In the genomic region with DNA sequence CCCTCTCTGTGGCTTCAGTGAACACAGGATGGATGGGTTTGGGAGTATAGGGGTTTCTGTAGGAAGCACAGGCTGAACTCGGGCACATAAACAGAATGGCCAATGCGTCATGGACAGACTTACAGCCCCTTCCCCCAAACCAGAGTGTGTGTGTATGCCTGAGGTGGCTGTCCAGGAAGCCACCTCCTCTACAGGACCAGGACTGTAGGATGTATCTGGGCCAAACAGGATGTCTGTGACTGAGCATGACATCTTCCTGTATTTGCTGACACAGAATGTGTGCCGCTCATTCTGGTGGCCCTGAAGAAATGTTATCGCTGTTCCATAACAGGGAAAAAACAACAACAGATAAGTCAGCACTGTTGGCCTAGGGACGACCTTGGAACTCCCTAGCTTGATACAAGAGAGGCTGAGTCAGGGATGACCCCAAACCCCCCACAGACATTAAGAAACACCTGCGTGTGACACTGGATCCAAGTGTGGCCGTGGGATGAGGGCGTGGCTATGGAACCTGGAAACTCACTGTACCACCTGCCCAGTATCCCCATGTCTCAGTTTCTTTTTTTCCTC, we compare ENCODE assay signal across 16 mouse cellular contexts.
DNase-seq lines count a peak whose midpoint lies in the region; ATAC-seq and TF ChIP-seq lines count a peak whose summit lies in the region.
"Had no signal": no experiment of that assay in that cellular context is flagged by ENCODE, and none has a peak within 500 bp of the region (broad histone marks: within the 10 kb centered on the region; RNA-seq: fewer than 3 reads in every experiment).

No protein-coding gene starts in this region.

- H3K4me1 ChIP-seq in heart, embryonic 16.5 days (ENCODE audit: control insufficient read depth, insufficient read depth, low read length) = no peaks in the 10 kb centered on the region
- 0 out of 2 replicates have a peak, but pooled peaks cover 11% of the 10 kb centered on the region for H3K4me1 ChIP-seq in heart, embryonic 10.5 days
- no peaks in the 10 kb centered on the region for H3K4me1 ChIP-seq in stomach, embryonic 14.5 days (ENCODE audit: control insufficient read depth, insufficient read depth, low read length)
- no peaks in the 10 kb centered on the region for H3K4me1 ChIP-seq in stomach, postnatal 0 days (replicated peaks; ENCODE audit: control insufficient read depth, insufficient read depth)
- H3K4me1 ChIP-seq in liver, embryonic 15.5 days (replicated peaks) = no peaks in the 10 kb centered on the region
- H3K4me1 ChIP-seq in hindbrain, embryonic 10.5 days (replicated peaks) = peaks cover 18% of the 10 kb centered on the region
- H3K4me1 ChIP-seq: forebrain, embryonic 13.5 days; midbrain, embryonic 15.5 days; neural tube, embryonic 15.5 days had no signal

- no peak overlapping the region for H3K4me3 ChIP-seq in heart, embryonic 16.5 days (ENCODE audit: low read length)
- H3K4me3 ChIP-seq in heart, embryonic 10.5 days = no peak overlapping the region
- no peak overlapping the region for H3K4me3 ChIP-seq in stomach, embryonic 14.5 days (ENCODE audit: low read depth, low read length)
- no peak overlapping the region for H3K4me3 ChIP-seq in stomach, postnatal 0 days (ENCODE audit: low read depth, low read length)
- H3K4me3 ChIP-seq in liver, embryonic 15.5 days (replicated peaks) = no peak overlapping the region
- no peak overlapping the region for H3K4me3 ChIP-seq in hindbrain, embryonic 10.5 days
- H3K4me3 ChIP-seq: embryonic facial prominence, embryonic 12.5 days; forebrain, embryonic 13.5 days; midbrain, embryonic 15.5 days; neural tube, embryonic 15.5 days had no signal

- no peak overlapping the region for H3K27ac ChIP-seq in heart, embryonic 16.5 days (ENCODE audit: low read length)
- no peak overlapping the region for H3K27ac ChIP-seq in heart, embryonic 10.5 days
- no peak overlapping the region for H3K27ac ChIP-seq in stomach, embryonic 14.5 days (ENCODE audit: low read length)
- no peak overlapping the region for H3K27ac ChIP-seq in stomach, postnatal 0 days (replicated peaks)
- H3K27ac ChIP-seq in liver, embryonic 15.5 days (replicated peaks) = no peak overlapping the region
- no peak overlapping the region for H3K27ac ChIP-seq in hindbrain, embryonic 10.5 days
- H3K27ac ChIP-seq: embryonic facial prominence, embryonic 12.5 days; forebrain, embryonic 13.5 days; hindbrain, postnatal 0 days; midbrain, embryonic 15.5 days; neural tube, embryonic 15.5 days had no signal

- TF ChIP-seq CTCF in stomach, postnatal 0 days (IDR thresholded peaks at IDR 0.05; ENCODE audit: low read depth) = no peak

- ATAC-seq in heart, embryonic 16.5 days (replicated peaks; ENCODE audit: extremely low read depth, insufficient read depth, low FRiP score) = peak; percentile 32; the same call in 1 of the 2 replicates
- peak; percentile 28; the same call in 1 of the 2 replicates for ATAC-seq in stomach, embryonic 14.5 days (ENCODE audit: insufficient number of reproducible peaks, insufficient read depth, low FRiP score, low read depth)
- ATAC-seq in stomach, postnatal 0 days (ENCODE audit: low FRiP score, low TSS enrichment) = no peak
- ATAC-seq in liver, embryonic 15.5 days (ENCODE audit: insufficient read depth) = peak; percentile 42
- ATAC-seq in megakaryocyte, adult 5-6 weeks (ENCODE audit: poor library complexity, severe bottlenecking) = no peak; the same call in 1 of the 2 replicates
- ATAC-seq: forebrain, embryonic 13.5 days; hindbrain, postnatal 0 days; midbrain, embryonic 15.5 days; Patski had no signal

- no peak overlapping the region for H3K9ac ChIP-seq in heart, embryonic 16.5 days (ENCODE audit: low read length)
- no peak overlapping the region for H3K9ac ChIP-seq in stomach, embryonic 14.5 days (replicated peaks; ENCODE audit: low read depth, low read length)
- no peak overlapping the region for H3K9ac ChIP-seq in stomach, postnatal 0 days (ENCODE audit: low read length)
- H3K9ac ChIP-seq in liver, embryonic 15.5 days = no peak overlapping the region
- H3K9ac ChIP-seq: embryonic facial prominence, embryonic 12.5 days; forebrain, embryonic 13.5 days; midbrain, embryonic 15.5 days; neural tube, embryonic 15.5 days had no signal

- TF ChIP-seq EP300 in stomach, postnatal 0 days (optimal IDR thresholded peaks at IDR 0.05) = no peak

- WGBS in heart, embryonic 16.5 days = 72% methylated on average over 8 of the region's 8 CpGs
- WGBS in heart, embryonic 10.5 days = 62% methylated on average over 8 of the region's 8 CpGs
- WGBS in stomach, embryonic 14.5 days = 77% methylated on average over 8 of the region's 8 CpGs
- 71% methylated on average over 8 of the region's 8 CpGs for WGBS in stomach, postnatal 0 days
- 48% methylated on average over 8 of the region's 8 CpGs for WGBS in liver, embryonic 15.5 days (ENCODE audit: insufficient replicate concordance)
- WGBS in hindbrain, embryonic 10.5 days = 85% methylated on average over 8 of the region's 8 CpGs

- no peaks in the 10 kb centered on the region for H3K9me3 ChIP-seq in heart, embryonic 16.5 days (replicated peaks; ENCODE audit: control insufficient read depth, low read length)
- no peaks in the 10 kb centered on the region for H3K9me3 ChIP-seq in heart, embryonic 10.5 days
- no peaks in the 10 kb centered on the region; the same call in 1 of the 2 replicates for H3K9me3 ChIP-seq in stomach, embryonic 14.5 days (ENCODE audit: control insufficient read depth, low read depth, low read length)
- H3K9me3 ChIP-seq in stomach, postnatal 0 days (ENCODE audit: control insufficient read depth, low read length) = no peaks in the 10 kb centered on the region
- no peaks in the 10 kb centered on the region for H3K9me3 ChIP-seq in liver, embryonic 15.5 days (replicated peaks)
- peaks cover 9% of the 10 kb centered on the region; the same call in 1 of the 2 replicates for H3K9me3 ChIP-seq in hindbrain, embryonic 10.5 days
- H3K9me3 ChIP-seq: embryonic facial prominence, embryonic 12.5 days; forebrain, embryonic 13.5 days; midbrain, embryonic 15.5 days; neural tube, embryonic 15.5 days had no signal

- H3K4me2 ChIP-seq in heart, embryonic 16.5 days (ENCODE audit: low read depth, low read length) = no peak overlapping the region
- no peak overlapping the region for H3K4me2 ChIP-seq in stomach, embryonic 14.5 days (replicated peaks; ENCODE audit: low read depth, low read length)
- H3K4me2 ChIP-seq in stomach, postnatal 0 days (replicated peaks; ENCODE audit: low read depth) = no peak overlapping the region
- no peak overlapping the region for H3K4me2 ChIP-seq in liver, embryonic 15.5 days
- H3K4me2 ChIP-seq: embryonic facial prominence, embryonic 12.5 days; forebrain, embryonic 13.5 days; midbrain, embryonic 15.5 days; neural tube, embryonic 15.5 days had no signal

- no peaks in the 10 kb centered on the region for H3K36me3 ChIP-seq in heart, embryonic 16.5 days (ENCODE audit: control insufficient read depth, insufficient read depth)
- no peaks in the 10 kb centered on the region for H3K36me3 ChIP-seq in heart, embryonic 10.5 days
- no peaks in the 10 kb centered on the region for H3K36me3 ChIP-seq in stomach, embryonic 14.5 days (ENCODE audit: control insufficient read depth, insufficient read depth, low read length)
- H3K36me3 ChIP-seq in stomach, postnatal 0 days (ENCODE audit: control insufficient read depth, insufficient read depth, low read length) = no peaks in the 10 kb centered on the region
- no peaks in the 10 kb centered on the region for H3K36me3 ChIP-seq in liver, embryonic 15.5 days (replicated peaks)
- H3K36me3 ChIP-seq in hindbrain, embryonic 10.5 days = no peaks in the 10 kb centered on the region
- H3K36me3 ChIP-seq: embryonic facial prominence, embryonic 12.5 days; midbrain, embryonic 15.5 days; neural tube, embryonic 15.5 days had no signal

- no peak for DNase-seq in heart, embryonic 10.5 days (ENCODE audit: low spot score)
- no peak for DNase-seq in stomach, postnatal 0 days (ENCODE audit: low spot score)
- DNase-seq in hindbrain, embryonic 10.5 days (ENCODE audit: low spot score) = no peak
- DNase-seq: cerebellum, postnatal 10 days; gastrocnemius, postnatal 25 days; right cerebral cortex, postnatal 4 days had no signal

- H3K27me3 ChIP-seq in heart, embryonic 16.5 days (ENCODE audit: control insufficient read depth, insufficient read depth, low read length) = no peaks in the 10 kb centered on the region
- peaks cover 7% of the 10 kb centered on the region; the same call in 1 of the 2 replicates for H3K27me3 ChIP-seq in heart, embryonic 10.5 days (ENCODE audit: insufficient read depth, poor library complexity, severe bottlenecking)
- H3K27me3 ChIP-seq in stomach, embryonic 14.5 days (ENCODE audit: control insufficient read depth, insufficient read depth, low read length) = no peaks in the 10 kb centered on the region
- no peaks in the 10 kb centered on the region for H3K27me3 ChIP-seq in stomach, postnatal 0 days (ENCODE audit: control insufficient read depth, insufficient read depth, low read length)
- H3K27me3 ChIP-seq in liver, embryonic 15.5 days = peaks cover 3% of the 10 kb centered on the region; the same call in 1 of the 2 replicates
- H3K27me3 ChIP-seq in hindbrain, embryonic 10.5 days (ENCODE audit: insufficient read depth, poor library complexity, severe bottlenecking) = no peaks in the 10 kb centered on the region
- H3K27me3 ChIP-seq: embryonic facial prominence, embryonic 12.5 days; forebrain, embryonic 13.5 days; midbrain, embryonic 15.5 days; neural tube, embryonic 15.5 days; Patski had no signal

Comparison
In these comparisons a context has a peak if more than half of its experiments do, and no peak if none do; other contexts are left out.
1. ATAC-seq: peak in heart, embryonic 16.5 days (single experiment), stomach, embryonic 14.5 days (single experiment) and liver, embryonic 15.5 days (single experiment); none in stomach, postnatal 0 days (single experiment) and megakaryocyte, adult 5-6 weeks (single experiment).